Mouse (Mus musculus) heart, embryonic 15.5 days (tissue): ENCODE data around the gene Aldh3b2. TPM values are rescaled to one million over a fixed set of nuclear protein-coding genes. Genes with fewer than 3 reads are reported as not detected.
"Not testable (repeated sequence)": the region's sequence is repeated elsewhere in the genome, so short reads cannot be mapped to it uniquely, and the experiment has no call there.

Experiments
- ATAC-seq: fragments of 200-750 bp; cut with Nextera tagmentation; replicated peaks from 2 replicates; pipeline ENCODE4 v1.8.0; 2017; ENCODE audit warnings: low read depth, moderate TSS enrichment; ENCODE audit not compliant: insufficient number of reproducible peaks, insufficient read depth, low FRiP score
- H3K27ac ChIP-seq: fragments of 300-500 bp; sonication (generic); 2 replicates; pipeline ENCODE4 v1.5.1; 2015; ENCODE audit warnings: mild to moderate bottlenecking, inconsistent platforms
- H3K27me3 ChIP-seq: fragments of 300-500 bp; sonication (generic); 2 replicates; pipeline ENCODE4 v1.6.1; 2015; ENCODE audit warnings: inconsistent platforms
- H3K36me3 ChIP-seq: fragments of 300-500 bp; sonication (generic); 2 replicates; pipeline ENCODE4 v1.6.1; 2015; ENCODE audit warnings: mild to moderate bottlenecking, inconsistent platforms
- H3K4me1 ChIP-seq: fragments of 300-500 bp; sonication (generic); replicated peaks from 2 replicates; pipeline ENCODE4 v1.6.1; 2015; ENCODE audit warnings: inconsistent platforms
- H3K4me2 ChIP-seq: fragments of 300-500 bp; sonication (generic); 2 replicates; pipeline ENCODE4 v1.6.1; 2015; ENCODE audit warnings: inconsistent platforms, mild to moderate bottlenecking, moderate library complexity
- H3K4me3 ChIP-seq: fragments of 300-500 bp; sonication (generic); 2 replicates; pipeline ENCODE4 v1.5.1; 2015; ENCODE audit warnings: mild to moderate bottlenecking, inconsistent platforms
- H3K9ac ChIP-seq: fragments of 300-500 bp; sonication (generic); 2 replicates; pipeline ENCODE4 v1.6.1; 2015; ENCODE audit warnings: mild to moderate bottlenecking, inconsistent platforms
- H3K9me3 ChIP-seq: fragments of 300-500 bp; sonication (generic); replicated peaks from 2 replicates; pipeline ENCODE4 v1.6.1; 2016; ENCODE audit warnings: inconsistent platforms
- WGBS: fragments of 180-500 bp; shearing (Covaris S2); methylation state at CpG from one replicate; pipeline ENCODE4 v1.1.7; 2015; ENCODE audit warnings: mixed read lengths; 5-methylcytosine and 5-hydroxymethylcytosine counted together
- polyA plus RNA-seq: library from polyadenylated mRNA; unstranded; fragments of >200 nt; fragmentation: Nextera tagmentation; extraction: Ambion mirVana; gene quantifications from 2 replicates; pipeline ENCODE4 v1.2.1, GENCODE M21; 2015

Gene Aldh3b2
- polyA plus RNA-seq, 1 experiment from 2014 or later = 0.16 TPM

GRCm38 (mm10) chr19:3966330-3967075 is 5.6 kb upstream of the Aldh3b2 start:
- WGBS = 67% methylated on average over 11 of the region's 11 CpGs
- Histone ChIP-seq H3K4me2 (no peak overlapping the region), H3K9ac (no peak overlapping the region), H3K4me3 (no peak overlapping the region), H3K4me1 (peaks cover 5% of the 10 kb centered on the region), H3K9me3 (no peaks in the 10 kb centered on the region), H3K27ac (no peak overlapping the region), H3K27me3 (0 out of 2 replicates have a peak, but pooled peaks cover 2% of the 10 kb centered on the region), H3K36me3 (no peaks in the 10 kb centered on the region)
- no peak for ATAC-seq

- H3K9me3 ChIP-seq = no peaks in the 10 kb centered on the region
- no peak overlapping the region for H3K4me2 ChIP-seq
These were observed 4.9 kb upstream of the Aldh3b2 start for GRCm38 (mm10) chr19:3967258-3967657.

DNA sequence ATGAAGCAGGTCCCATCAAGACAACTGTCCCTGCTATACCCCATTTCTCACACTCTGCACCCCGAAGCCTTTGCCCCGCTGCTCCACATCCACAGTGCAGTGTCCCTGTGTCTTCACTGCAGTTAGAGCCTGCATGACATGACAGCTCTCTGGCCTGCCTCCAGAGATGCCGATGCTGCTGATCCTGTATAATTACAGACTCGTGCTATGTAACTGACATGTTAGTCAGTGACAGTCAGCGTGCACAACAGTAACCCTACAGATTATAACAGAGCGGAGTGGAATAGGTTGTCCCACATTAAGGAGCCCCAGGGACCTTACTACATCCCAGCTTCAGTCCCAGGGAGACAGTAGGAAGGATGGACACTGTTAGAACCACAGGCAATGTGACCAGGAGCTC is 2.5 kb downstream of the Aldh3b2 start:
- not testable (repeated sequence) for H3K27me3 ChIP-seq, H3K27ac ChIP-seq, H3K4me1 ChIP-seq, ATAC-seq, H3K9me3 ChIP-seq, H3K36me3 ChIP-seq, H3K4me2 ChIP-seq, H3K4me3 ChIP-seq, H3K9ac ChIP-seq
- WGBS = 61% methylated on average over 6 of the region's 6 CpGs

More at GRCm38 (mm10) chr19:3967258-3967657, 4.9 kb upstream of the Aldh3b2 start:
- WGBS = 33% methylated on average over 3 of the region's 3 CpGs
- no peak overlapping the region for H3K9ac ChIP-seq
- no peak overlapping the region for H3K27ac ChIP-seq
- H3K4me3 ChIP-seq = no peak overlapping the region
- H3K36me3 ChIP-seq = no peaks in the 10 kb centered on the region
- H3K4me1 ChIP-seq = peaks cover 5% of the 10 kb centered on the region
- no peak for ATAC-seq
- H3K27me3 ChIP-seq = 0 out of 2 replicates have a peak, but pooled peaks cover 2% of the 10 kb centered on the region

DNA sequence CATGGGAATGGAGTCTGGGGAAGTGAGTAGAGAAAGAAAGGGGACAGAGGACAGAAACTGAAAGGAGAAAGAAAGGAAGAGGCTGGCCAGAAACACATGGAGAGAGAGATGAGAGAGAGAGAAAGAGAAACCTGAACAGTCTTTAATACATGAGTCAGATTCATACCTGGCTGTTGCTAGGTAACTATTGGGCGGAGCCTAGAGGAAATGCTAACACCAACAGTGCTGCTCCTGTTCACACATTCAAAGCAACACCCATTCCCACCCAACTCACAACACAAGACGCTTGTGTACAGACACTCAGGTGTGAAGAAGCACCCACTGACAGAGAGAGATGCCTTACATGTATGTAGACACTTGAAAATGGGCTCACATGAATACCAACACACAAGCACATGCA is 3.7 kb downstream of the Aldh3b2 start:
- H3K36me3 ChIP-seq = no peaks in the 10 kb centered on the region
- H3K4me1 ChIP-seq = no peaks in the 10 kb centered on the region; the same call in 1 of the 2 replicates
- no peak overlapping the region for H3K9ac ChIP-seq
- 72% methylated on average over 2 of the region's 2 CpGs for WGBS
- peaks cover 5% of the 10 kb centered on the region; the same call in 1 of the 2 replicates for H3K27me3 ChIP-seq
- H3K4me2 ChIP-seq = no peak overlapping the region
- no peaks in the 10 kb centered on the region for H3K9me3 ChIP-seq
- no peak for ATAC-seq
- no peak overlapping the region for H3K4me3 ChIP-seq
- H3K27ac ChIP-seq = no peak overlapping the region

- Histone ChIP-seq H3K27me3 (peaks cover 6% of the 10 kb centered on the region; the same call in 1 of the 2 replicates), H3K36me3 (no peaks in the 10 kb centered on the region), H3K9ac (no peak overlapping the region), H3K4me3 (no peak overlapping the region), H3K9me3 (no peaks in the 10 kb centered on the region), H3K4me2 (no peak overlapping the region), H3K4me1 (peaks cover 8% of the 10 kb centered on the region), H3K27ac (no peak overlapping the region)
- WGBS = 15% methylated on average over 4 of the region's 4 CpGs
- peak; percentile 44 for ATAC-seq
These were observed 8.2 kb downstream of the Aldh3b2 start for GRCm38 (mm10) chr19:3980309-3980708.

- H3K4me1 ChIP-seq = peaks cover 14% of the 10 kb centered on the region
- no peak overlapping the region for H3K4me3 ChIP-seq
- no peak overlapping the region for H3K27ac ChIP-seq
- ATAC-seq = no peak
- H3K27me3 ChIP-seq = peaks cover 6% of the 10 kb centered on the region; the same call in 1 of the 2 replicates
- WGBS = 66% methylated on average over 9 of the region's 9 CpGs
- no peaks in the 10 kb centered on the region for H3K36me3 ChIP-seq
- H3K4me2 ChIP-seq = no peak overlapping the region
- H3K9ac ChIP-seq = no peak overlapping the region
- H3K9me3 ChIP-seq = no peaks in the 10 kb centered on the region
These were observed 8.8 kb downstream of the Aldh3b2 start for GRCm38 (mm10) chr19:3980917-3981316.

DNA sequence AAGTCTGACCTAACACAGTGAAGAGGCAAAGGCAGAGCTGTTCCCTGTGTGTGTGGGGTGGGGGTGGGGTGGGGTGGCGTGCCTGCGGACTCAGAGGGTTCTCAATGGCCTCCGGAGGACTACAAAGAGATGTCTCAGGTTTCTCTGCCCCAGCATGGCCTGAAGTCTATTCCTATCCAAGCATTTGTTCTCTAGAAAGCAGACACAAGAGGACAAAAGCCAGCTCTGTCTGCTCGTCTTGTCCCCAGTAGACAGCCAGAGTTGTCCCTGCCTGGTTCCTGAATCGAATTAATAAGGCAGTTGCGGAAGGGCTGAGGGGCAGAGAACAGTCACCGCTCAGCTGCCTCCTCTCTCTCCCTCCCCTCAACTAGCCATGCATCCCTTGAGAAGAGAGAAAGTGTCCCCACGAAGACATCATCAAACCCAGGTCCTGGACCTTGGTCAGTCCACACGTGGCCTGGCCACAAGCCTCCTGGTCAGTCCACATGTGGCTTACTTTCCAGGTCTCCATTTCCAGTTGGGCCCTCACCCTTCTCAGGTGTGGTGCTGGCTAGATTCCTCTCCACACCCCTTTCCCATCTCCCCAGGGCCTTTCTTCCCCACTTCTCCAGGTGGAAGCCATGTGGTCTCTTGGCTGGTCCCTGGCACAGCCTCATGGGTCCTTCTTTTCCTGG is 11.5 kb downstream of the Aldh3b2 start:
- peaks cover 27% of the 10 kb centered on the region for H3K4me1 ChIP-seq
- no peak overlapping the region for H3K4me3 ChIP-seq
- no peak for ATAC-seq
- no peak overlapping the region for H3K4me2 ChIP-seq
- H3K9me3 ChIP-seq = no peaks in the 10 kb centered on the region
- peaks cover 6% of the 10 kb centered on the region; the same call in 1 of the 2 replicates for H3K27me3 ChIP-seq
- H3K27ac ChIP-seq = no peak overlapping the region
- H3K9ac ChIP-seq = no peak overlapping the region
- no peaks in the 10 kb centered on the region for H3K36me3 ChIP-seq
- 54% methylated on average over 9 of the region's 9 CpGs for WGBS

DNA sequence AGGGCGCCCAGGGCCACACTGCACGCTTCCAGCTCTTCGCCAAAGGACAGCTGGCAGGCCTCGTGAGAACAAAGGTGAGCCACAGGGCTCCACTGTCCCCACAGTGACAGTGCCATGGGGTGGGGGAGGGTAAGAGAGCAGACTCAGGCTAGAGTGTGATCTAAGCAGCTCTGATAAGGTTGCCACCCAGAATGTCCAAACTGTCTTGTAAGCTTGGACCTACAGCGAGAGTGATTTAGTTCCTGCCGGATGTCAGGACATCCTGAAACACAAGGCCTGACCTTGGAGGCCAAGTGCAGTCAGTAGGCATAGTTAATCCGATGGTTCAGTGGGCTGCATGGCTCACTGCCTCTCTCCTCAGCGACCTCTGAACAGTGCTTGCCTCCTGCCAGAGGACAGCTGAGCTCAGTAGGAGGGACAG is 13.1 kb downstream of the Aldh3b2 start:
- ATAC-seq = no peak
- no peak overlapping the region for H3K9ac ChIP-seq
- no peaks in the 10 kb centered on the region for H3K9me3 ChIP-seq
- 29% methylated on average over 8 of the region's 8 CpGs for WGBS
- H3K36me3 ChIP-seq = no peaks in the 10 kb centered on the region
- H3K4me1 ChIP-seq = peaks cover 27% of the 10 kb centered on the region
- peak overlapping the region; percentile 64 for H3K27ac ChIP-seq
- H3K4me3 ChIP-seq = no peak overlapping the region
- 0 out of 2 replicates have a peak overlapping the region, but pooled peaks have one; percentile 8 for H3K4me2 ChIP-seq
- peaks cover 6% of the 10 kb centered on the region; the same call in 1 of the 2 replicates for H3K27me3 ChIP-seq

DNA sequence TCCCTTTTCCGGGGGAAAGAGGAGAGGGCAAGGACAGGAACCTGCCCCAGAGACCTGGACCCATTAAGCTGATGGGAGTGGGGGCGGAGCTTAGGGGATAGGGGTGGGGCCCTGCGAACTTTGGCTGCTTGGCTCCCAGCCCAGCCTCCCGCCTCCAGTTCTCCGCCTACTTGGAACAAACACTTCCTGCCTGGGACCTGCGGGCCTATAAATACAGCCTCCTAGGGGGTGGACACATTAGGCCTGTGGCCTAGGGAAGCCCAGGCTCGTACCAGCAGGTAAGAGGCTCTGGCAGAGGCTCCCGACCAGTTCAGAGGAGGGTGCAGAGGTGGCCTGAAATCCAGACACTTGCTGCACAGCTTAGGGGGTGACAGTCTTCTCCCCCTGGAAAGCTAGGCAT is 14.2 kb downstream of the Aldh3b2 start, which contains the start of gene Acy3:
TSS of gene Acy3 (plus strand) at position 237 of the 400 bp plus-strand sequence.
- Histone ChIP-seq H3K4me2 (peak within 1 kb of the TSS; percentile 43), H3K36me3 (no peaks in the 10 kb centered on the region), H3K4me3 (peak within 1 kb of the TSS; percentile 3; the same call in 1 of the 2 replicates), H3K4me1 (peaks cover 27% of the 10 kb centered on the region), H3K9me3 (no peaks in the 10 kb centered on the region), H3K27ac (peak within 1 kb of the TSS; percentile 64), H3K9ac (peak within 1 kb of the TSS; percentile 39; the same call in 1 of the 2 replicates), H3K27me3 (no peaks in the 10 kb centered on the region)
- peak; percentile 81 for ATAC-seq
- 16% methylated on average over 8 of the region's 8 CpGs for WGBS

DNA sequence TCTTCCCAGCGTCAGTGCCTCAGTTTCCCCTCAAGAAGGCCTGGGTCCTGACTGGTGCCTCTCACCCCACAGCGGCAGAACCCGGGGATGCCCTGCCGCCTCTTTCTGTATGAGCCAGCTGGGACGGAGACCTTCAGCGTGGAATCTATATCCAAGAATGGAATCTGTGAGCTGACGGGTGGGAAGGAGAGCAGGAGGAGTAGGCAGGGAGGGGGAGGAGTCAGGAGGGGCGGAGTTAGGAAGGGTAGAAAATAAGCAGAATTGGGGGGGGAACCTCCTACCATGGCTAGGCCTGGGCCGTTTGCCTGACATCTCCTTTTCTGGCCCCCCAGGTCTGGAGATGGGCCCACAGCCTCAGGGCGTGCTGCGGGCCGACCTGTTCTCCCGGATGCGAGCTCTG is 15.9 kb downstream of the Aldh3b2 start:
- 86% methylated on average over 14 of the region's 14 CpGs for WGBS
- Histone ChIP-seq H3K9ac (no peak overlapping the region), H3K4me3 (no peak overlapping the region), H3K4me1 (peaks cover 27% of the 10 kb centered on the region), H3K9me3 (no peaks in the 10 kb centered on the region), H3K27me3 (peaks cover 8% of the 10 kb centered on the region; the same call in 1 of the 2 replicates), H3K36me3 (no peaks in the 10 kb centered on the region), H3K4me2 (no peak overlapping the region), H3K27ac (no peak overlapping the region)
- no peak for ATAC-seq

GRCm38 (mm10) chr19:3988750-3989149 is 16.6 kb downstream of the Aldh3b2 start:
- WGBS = 87% methylated on average over 4 of the region's 4 CpGs
- ATAC-seq = no peak
- Histone ChIP-seq H3K27me3 (peaks cover 10% of the 10 kb centered on the region; the same call in 1 of the 2 replicates), H3K4me1 (peaks cover 27% of the 10 kb centered on the region), H3K36me3 (no peaks in the 10 kb centered on the region), H3K4me2 (no peak overlapping the region), H3K4me3 (no peak overlapping the region), H3K9me3 (no peaks in the 10 kb centered on the region), H3K9ac (no peak overlapping the region), H3K27ac (no peak overlapping the region)
